Mouse (Mus musculus): ENCODE data around the gene A930004D18Rik.

GRCm38 (mm10) chr2:17978706-17979105 lies 58.8 kb downstream of the A930004D18Rik start:
- TF ChIP-seq CTCF (IDR thresholded peaks at IDR 0.05; ENCODE audit: borderline replicate concordance, extremely low read depth, insufficient read depth, insufficient read length), result no peak
- no peak for TF ChIP-seq POLR2A (IDR thresholded peaks at IDR 0.05; ENCODE audit: borderline replicate concordance, extremely low read depth, insufficient read depth, insufficient read length, poor library complexity, severe bottlenecking)

Data from brain, embryonic 14.5 days (tissue).